Mouse (Mus musculus) activated CD4-positive, CD25-positive, alpha-beta regulatory T cell (primary cell): ENCODE results near the gene Kif6. TPM values are rescaled to one million over a fixed set of nuclear protein-coding genes. Genes with fewer than 3 reads are reported as not detected.

Experiments used
- polyA plus RNA-seq, 2 experiments: library from polyadenylated mRNA; unstranded; fragments of 100-300 nt; shearing (Covaris generic); gene quantifications; one replicate each; pipeline ENCODE4 v1.2.1; 2017

Gene Kif6
- under 1 TPM in 1 of 2 experiments, not detected in 1; 0.14 TPM for polyA plus RNA-seq

GRCm38 (mm10) chr17:49614577-49615235 lies at the start of gene Kif6:
Kif6 (plus strand) TSS chr17:49615136.

Other genes starting within 250 kb of the Kif6 start
- gene Mocs1, start 186.8 kb upstream of the Kif6 start, polyA plus RNA-seq, result 10 to 100 TPM; 18.6 to 23.1 TPM
- gene Daam2, start 50.8 kb upstream of the Kif6 start, polyA plus RNA-seq, result under 1 TPM in 1 of 2 experiments, not detected in 1; 0.06 TPM